Mouse (Mus musculus) neural tube, embryonic 14.5 days (tissue): ENCODE results near the gene Nedd9. TPM values are rescaled to one million over a fixed set of nuclear protein-coding genes. Genes with fewer than 3 reads are reported as not detected.
"Not testable (repeated sequence)": the region's sequence is repeated elsewhere in the genome, so short reads cannot be mapped to it uniquely, and the experiment has no call there.

Source experiments
- ATAC-seq: fragments of 200-750 bp; cut with Nextera tagmentation; 2 replicates; pipeline ENCODE4 v1.8.0; 2017; ENCODE audit warnings: low read depth, mild to moderate bottlenecking, moderate TSS enrichment, moderate library complexity
- H3K27ac ChIP-seq: fragments of 300-500 bp; sonication (generic); 2 replicates; pipeline ENCODE4 v1.5.1; 2014; ENCODE audit warnings: low read depth, mild to moderate bottlenecking, control low read depth, low read length, moderate library complexity, mixed read lengths
- H3K27me3 ChIP-seq: fragments of 300-500 bp; sonication (generic); 2 replicates; pipeline ENCODE4 v1.6.1; 2014; ENCODE audit warnings: low read length; ENCODE audit not compliant: control insufficient read depth, insufficient read depth
- H3K36me3 ChIP-seq: fragments of 300-500 bp; sonication (generic); 2 replicates; pipeline ENCODE4 v1.6.1; 2014; ENCODE audit warnings: low read length, mixed read lengths; ENCODE audit not compliant: control insufficient read depth, insufficient read depth
- H3K4me1 ChIP-seq: fragments of 300-500 bp; sonication (generic); 2 replicates; pipeline ENCODE4 v1.6.1; 2014; ENCODE audit warnings: low read length; ENCODE audit not compliant: control insufficient read depth, insufficient read depth
- H3K4me2 ChIP-seq: fragments of 300-500 bp; sonication (generic); 2 replicates; pipeline ENCODE4 v1.6.1; 2014; ENCODE audit warnings: mild to moderate bottlenecking, low read depth, low read length, control low read depth
- H3K4me3 ChIP-seq: fragments of 300-500 bp; sonication (generic); 2 replicates; pipeline ENCODE4 v1.5.1; 2014; ENCODE audit warnings: low read depth, low read length, control low read depth, mixed read lengths
- H3K9ac ChIP-seq: fragments of 300-500 bp; sonication (generic); replicated peaks from 2 replicates; pipeline ENCODE4 v1.6.1; 2014; ENCODE audit warnings: low read depth, mild to moderate bottlenecking, control low read depth, low read length, mixed read lengths
- H3K9me3 ChIP-seq: fragments of 300-500 bp; sonication (generic); 2 replicates; pipeline ENCODE4 v1.6.1; 2016; ENCODE audit warnings: low read length; ENCODE audit not compliant: control insufficient read depth
- WGBS: fragments of 180-500 bp; shearing (Covaris S2); extraction: QIAGEN DNeasy Blood & Tissue Kit; methylation state at CpG from one replicate; pipeline ENCODE4 v1.1.7; 2014; 5-methylcytosine and 5-hydroxymethylcytosine counted together
- polyA plus RNA-seq: library from polyadenylated mRNA; unstranded; fragments of >200 nt; fragmentation: Nextera tagmentation; extraction: Ambion mirVana; gene quantifications from 2 replicates; pipeline ENCODE4 v1.2.1, GENCODE M21; 2014

Nedd9 gene
- polyA plus RNA-seq, 1 experiment from 2014 or later = 15.1 TPM

DNA sequence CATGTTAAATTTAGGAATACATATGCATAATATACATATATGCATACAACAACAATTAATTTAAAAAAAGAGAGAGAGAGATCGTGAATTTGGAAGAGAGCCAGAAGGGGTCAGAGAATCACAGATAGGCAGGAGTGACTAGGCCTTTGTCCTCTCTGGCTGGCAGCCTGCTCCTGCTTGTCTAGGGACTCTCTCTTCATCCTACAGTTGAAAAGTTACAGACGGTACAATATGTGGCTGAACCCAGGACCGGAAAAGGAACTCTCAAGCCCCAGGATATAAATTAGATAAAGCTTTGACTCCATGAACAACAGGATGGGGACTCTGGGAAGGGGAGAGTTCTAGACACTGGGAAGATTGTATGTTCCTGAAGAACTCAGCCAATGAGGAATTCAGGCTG, 200.9 kb downstream of the Nedd9 start:
- Histone ChIP-seq H3K27ac (no peak overlapping the region), H3K27me3 (no peaks in the 10 kb centered on the region), H3K4me2 (no peak overlapping the region), H3K4me1 (no peaks in the 10 kb centered on the region), H3K4me3 (no peak overlapping the region), H3K36me3 (no peaks in the 10 kb centered on the region), H3K9me3 (no peaks in the 10 kb centered on the region), H3K9ac (no peak overlapping the region)
- WGBS = 53% methylated on average over 3 of the region's 3 CpGs
- no peak for ATAC-seq

DNA sequence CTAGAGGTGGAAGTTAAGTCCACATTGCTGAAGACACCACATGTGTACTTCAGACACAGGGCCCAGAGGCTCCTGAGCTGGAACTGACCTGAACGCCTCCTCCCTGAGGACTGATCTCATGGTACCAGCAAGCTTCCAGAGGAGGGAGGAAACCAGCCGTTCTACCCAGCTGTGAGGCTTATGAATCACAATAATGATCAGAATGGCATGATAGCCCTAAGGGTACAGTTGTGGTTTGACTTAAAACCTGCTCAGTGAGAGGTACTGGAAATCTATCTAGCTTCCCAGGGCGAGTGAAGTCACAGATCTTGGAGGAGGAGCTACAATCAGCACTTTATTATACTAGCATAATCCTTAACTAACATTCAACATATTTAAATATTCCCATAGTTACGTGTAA, 201.7 kb downstream of the Nedd9 start:
- H3K4me1 ChIP-seq = no peaks in the 10 kb centered on the region
- no peak overlapping the region for H3K4me3 ChIP-seq
- no peak overlapping the region for H3K4me2 ChIP-seq
- H3K27ac ChIP-seq = no peak overlapping the region
- H3K27me3 ChIP-seq = no peaks in the 10 kb centered on the region
- H3K9ac ChIP-seq = no peak overlapping the region
- H3K36me3 ChIP-seq = no peaks in the 10 kb centered on the region
- no peak for ATAC-seq
- 74% methylated on average over 4 of the region's 4 CpGs for WGBS
- H3K9me3 ChIP-seq = no peaks in the 10 kb centered on the region

- no peak overlapping the region for H3K27ac ChIP-seq
- H3K9me3 ChIP-seq = no peaks in the 10 kb centered on the region
- no peaks in the 10 kb centered on the region for H3K36me3 ChIP-seq
- H3K4me1 ChIP-seq = no peaks in the 10 kb centered on the region
- H3K27me3 ChIP-seq = no peaks in the 10 kb centered on the region
- H3K4me3 ChIP-seq = no peak overlapping the region
- 29% methylated on average over 5 of the region's 5 CpGs for WGBS
- H3K9ac ChIP-seq = no peak overlapping the region
- H3K4me2 ChIP-seq = no peak overlapping the region
- ATAC-seq = peak; percentile 63
Measured at GRCm38 (mm10) chr13:41283256-41283655, 203.9 kb downstream of the Nedd9 start.

- ATAC-seq = no peak
Measured at GRCm38 (mm10) chr13:41280696-41281095, 206.5 kb downstream of the Nedd9 start.

GRCm38 (mm10) chr13:41273927-41274650, 213.1 kb downstream of the Nedd9 start, which contains the start of gene Gm17364:
TSS of gene Gm17364 (minus strand) at chr13:41273977.
- Histone ChIP-seq H3K27me3 (no peaks in the 10 kb centered on the region), H3K4me3 (no peak within 1 kb of the TSS), H3K27ac (no peak within 1 kb of the TSS), H3K9me3 (no peaks in the 10 kb centered on the region), H3K36me3 (no peaks in the 10 kb centered on the region), H3K9ac (no peak within 1 kb of the TSS), H3K4me1 (no peaks in the 10 kb centered on the region), H3K4me2 (no peak within 1 kb of the TSS)
- no peak for ATAC-seq
- WGBS = 96% methylated on average over 10 of the region's 10 CpGs

More at GRCm38 (mm10) chr13:41280696-41281095, 206.5 kb downstream of the Nedd9 start:
- H3K9me3 ChIP-seq = no peaks in the 10 kb centered on the region
- no peak overlapping the region for H3K27ac ChIP-seq
- H3K4me3 ChIP-seq = no peak overlapping the region
- WGBS = 76% methylated on average over 5 of the region's 5 CpGs
- no peak overlapping the region for H3K4me2 ChIP-seq
- no peaks in the 10 kb centered on the region for H3K4me1 ChIP-seq
- no peaks in the 10 kb centered on the region for H3K36me3 ChIP-seq
- no peaks in the 10 kb centered on the region for H3K27me3 ChIP-seq
- H3K9ac ChIP-seq = no peak overlapping the region

GRCm38 (mm10) chr13:41267827-41268408, 219.2 kb downstream of the Nedd9 start:
- H3K9ac ChIP-seq = no peak overlapping the region
- no peaks in the 10 kb centered on the region for H3K9me3 ChIP-seq
- ATAC-seq = peak; percentile 66; the same call in 1 of the 2 replicates
- H3K36me3 ChIP-seq = no peaks in the 10 kb centered on the region
- H3K27ac ChIP-seq = no peak overlapping the region
- H3K27me3 ChIP-seq = no peaks in the 10 kb centered on the region
- H3K4me3 ChIP-seq = no peak overlapping the region
- no peaks in the 10 kb centered on the region for H3K4me1 ChIP-seq
- WGBS = 33% methylated on average over 7 of the region's 7 CpGs
- no peak overlapping the region for H3K4me2 ChIP-seq

GRCm38 (mm10) chr13:41263304-41264006, 223.7 kb downstream of the Nedd9 start:
- no peaks in the 10 kb centered on the region for H3K4me1 ChIP-seq
- H3K27ac ChIP-seq = no peak overlapping the region
- no peak overlapping the region for H3K4me2 ChIP-seq
- WGBS = 82% methylated on average over 5 of the region's 5 CpGs
- H3K36me3 ChIP-seq = no peaks in the 10 kb centered on the region
- no peak for ATAC-seq
- H3K9me3 ChIP-seq = no peaks in the 10 kb centered on the region
- H3K9ac ChIP-seq = no peak overlapping the region
- no peak overlapping the region for H3K4me3 ChIP-seq
- H3K27me3 ChIP-seq = no peaks in the 10 kb centered on the region

- H3K4me1 ChIP-seq, H3K4me3 ChIP-seq, ATAC-seq, H3K9ac ChIP-seq, H3K27ac ChIP-seq, H3K9me3 ChIP-seq, H3K4me2 ChIP-seq, H3K27me3 ChIP-seq, H3K36me3 ChIP-seq: not testable (repeated sequence)
- 96% methylated on average over 8 of the region's 8 CpGs for WGBS
Measured at GRCm38 (mm10) chr13:41261617-41262016, 225.5 kb downstream of the Nedd9 start.
